In the genomic region with DNA sequence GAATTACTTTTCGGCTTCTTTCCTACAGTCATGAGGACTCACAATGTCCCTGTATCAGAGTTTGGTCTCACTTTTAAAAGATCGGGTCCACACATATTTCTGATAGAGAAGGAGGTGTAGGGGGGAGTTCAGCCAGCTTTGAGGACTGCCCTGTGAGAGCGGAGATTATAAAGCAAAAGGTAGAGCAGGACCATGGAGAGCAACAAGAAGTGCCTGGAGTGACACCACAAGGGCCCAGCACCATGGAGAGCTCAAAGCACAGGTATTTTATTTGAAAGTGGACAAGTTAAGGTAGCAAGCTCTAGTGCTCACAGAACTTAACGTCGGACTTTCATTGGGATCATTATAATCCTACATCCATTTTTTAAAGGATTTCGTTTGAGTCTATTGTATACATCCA, we compare ENCODE assay signal across 7 mouse cellular contexts. TPM values are rescaled to one million over a fixed set of nuclear protein-coding genes. Genes with fewer than 3 reads are reported as not detected.
A peak's percentile ranks its signal among the peaks of the same experiment; 100 is the strongest.
DNase-seq lines count a peak whose midpoint lies in the region; ATAC-seq and TF ChIP-seq lines count a peak whose summit lies in the region.

No protein-coding gene starts in this region.

- no peak overlapping the region for H3K27ac ChIP-seq in heart, postnatal 0 days (ENCODE audit: low read depth)
- no peak overlapping the region for H3K27ac ChIP-seq in limb, embryonic 14.5 days (replicated peaks; ENCODE audit: low read depth, low read length)
- H3K27ac ChIP-seq in forebrain, postnatal 0 days (ENCODE audit: low read depth, low read length), result no peak overlapping the region

- H3K9me3 ChIP-seq in heart, postnatal 0 days (replicated peaks; ENCODE audit: control insufficient read depth, low read length), result no peaks in the 10 kb centered on the region
- H3K9me3 ChIP-seq in limb, embryonic 14.5 days (ENCODE audit: control insufficient read depth, low read length), result no peaks in the 10 kb centered on the region
- H3K9me3 ChIP-seq in forebrain, postnatal 0 days (ENCODE audit: low read length), result no peaks in the 10 kb centered on the region

- no peak overlapping the region for H3K9ac ChIP-seq in heart, postnatal 0 days (replicated peaks; ENCODE audit: low read depth, low read length)
- no peak overlapping the region for H3K9ac ChIP-seq in limb, embryonic 14.5 days (ENCODE audit: low read depth, low read length, severe bottlenecking)
- no peak overlapping the region for H3K9ac ChIP-seq in forebrain, postnatal 0 days

- no peak for TF ChIP-seq CTCF in heart, postnatal 0 days (IDR thresholded peaks at IDR 0.05; ENCODE audit: low read depth)
- TF ChIP-seq CTCF in forebrain, postnatal 0 days (IDR thresholded peaks at IDR 0.05; ENCODE audit: low read depth), result no peak

- TF ChIP-seq POLR2A in limb, embryonic 14.5 days (IDR thresholded peaks at IDR 0.05; ENCODE audit: borderline replicate concordance, extremely low read depth, insufficient read depth, insufficient read length), result no peak

- ATAC-seq in heart, postnatal 0 days (ENCODE audit: insufficient read depth, low read depth), result no peak
- peak; percentile 47; the same call in 1 of the 2 replicates for ATAC-seq in limb, embryonic 14.5 days (ENCODE audit: low FRiP score, low read depth)
- ATAC-seq in forebrain, postnatal 0 days, result no peak

- WGBS in heart, postnatal 0 days, result 24% methylated on average over 6 of the region's 6 CpGs
- 26% methylated on average over 6 of the region's 6 CpGs for WGBS in limb, embryonic 14.5 days
- WGBS in forebrain, postnatal 0 days, result 56% methylated on average over 6 of the region's 6 CpGs

- DNase-seq in A20 (ENCODE audit: low read depth, low spot score) (peak; percentile 57), MN1 (ENCODE audit: low spot score) (no peak)
- DNase-seq in Muller cell, postnatal 12 days (ENCODE audit: inconsistent ontology term), result peak; percentile 26
- peak; percentile 71 for DNase-seq in heart, postnatal 0 days (ENCODE audit: low spot score)
- peak; percentile 87 for DNase-seq in limb, embryonic 14.5 days (ENCODE audit: low spot score)
- DNase-seq in thymus, postnatal 4 days, result peak; percentile 64
- DNase-seq in forebrain, postnatal 0 days, result no peak

- H3K4me1 ChIP-seq in heart, postnatal 0 days (ENCODE audit: control insufficient read depth, insufficient read depth), result no peaks in the 10 kb centered on the region
- peaks cover 1% of the 10 kb centered on the region; the same call in 1 of the 2 replicates for H3K4me1 ChIP-seq in limb, embryonic 14.5 days (ENCODE audit: control insufficient read depth, insufficient read depth, low read length)
- peaks cover 14% of the 10 kb centered on the region for H3K4me1 ChIP-seq in forebrain, postnatal 0 days (ENCODE audit: insufficient read depth)

- TF ChIP-seq EP300 in heart, postnatal 0 days (IDR thresholded peaks at IDR 0.05; ENCODE audit: low read depth), result no peak

- no peak overlapping the region for H3K4me2 ChIP-seq in heart, postnatal 0 days (ENCODE audit: low read depth, low read length)
- H3K4me2 ChIP-seq in limb, embryonic 14.5 days (replicated peaks; ENCODE audit: low read depth, low read length, severe bottlenecking), result no peak overlapping the region
- no peak overlapping the region for H3K4me2 ChIP-seq in forebrain, postnatal 0 days (ENCODE audit: low read depth)

- no peaks in the 10 kb centered on the region for H3K36me3 ChIP-seq in heart, postnatal 0 days (replicated peaks; ENCODE audit: control insufficient read depth, insufficient read depth, low read length)
- no peaks in the 10 kb centered on the region for H3K36me3 ChIP-seq in limb, embryonic 14.5 days (ENCODE audit: control insufficient read depth, insufficient read depth, low read length)
- H3K36me3 ChIP-seq in forebrain, postnatal 0 days (ENCODE audit: insufficient read depth), result no peaks in the 10 kb centered on the region

- H3K4me3 ChIP-seq in heart, postnatal 0 days (ENCODE audit: low read depth, low read length), result no peak overlapping the region
- H3K4me3 ChIP-seq in limb, embryonic 14.5 days (replicated peaks; ENCODE audit: low read length), result no peak overlapping the region
- H3K4me3 ChIP-seq in forebrain, postnatal 0 days (ENCODE audit: low read depth, low read length), result no peak overlapping the region

- H3K27me3 ChIP-seq in heart, postnatal 0 days (ENCODE audit: control insufficient read depth, insufficient read depth, low read length), result peaks cover 12% of the 10 kb centered on the region
- peaks cover 14% of the 10 kb centered on the region for H3K27me3 ChIP-seq in limb, embryonic 14.5 days (ENCODE audit: control insufficient read depth, insufficient read depth, low read length)
- H3K27me3 ChIP-seq in forebrain, postnatal 0 days (ENCODE audit: insufficient read depth, low read length), result no peaks in the 10 kb centered on the region

RNA-seq across cellular contexts. Expression of gene Cadm3, which starts 5.8 kb away (rescaled TPM):
- total RNA-seq in heart, postnatal 0 days (2014; rRNA removed; ENCODE audit: low replicate concordance), result 0.35 and 1.1 TPM in 2 replicates
- polyA plus RNA-seq in heart, postnatal 0 days (2015; fragmentation: Nextera tagmentation; extraction: Ambion mirVana), result 0.10 and 0.29 TPM in 2 replicates
- 4.7 and 6.1 TPM in 2 replicates for polyA plus RNA-seq in limb, embryonic 14.5 days (2012; rRNA removed)
- polyA plus RNA-seq in limb, embryonic 14.5 days (2014; fragmentation: Nextera tagmentation; extraction: Ambion mirVana), result 2.0 and 2.2 TPM in 2 replicates
- total RNA-seq in forebrain, postnatal 0 days (2014; rRNA removed), result 278 and 354 TPM in 2 replicates
- 25.6 and 41.0 TPM in 2 replicates for polyA plus RNA-seq in forebrain, postnatal 0 days (2015; fragmentation: Nextera tagmentation; extraction: Ambion mirVana)

RNA-seq across cellular contexts. Expression of gene Aim2, which starts 11.0 kb away (rescaled TPM):
- 0.19 and 0.54 TPM in 2 replicates for total RNA-seq in heart, postnatal 0 days (2014; rRNA removed; ENCODE audit: low replicate concordance)
- 1.3 and 1.7 TPM in 2 replicates for polyA plus RNA-seq in heart, postnatal 0 days (2015; fragmentation: Nextera tagmentation; extraction: Ambion mirVana)
- polyA plus RNA-seq in limb, embryonic 14.5 days (2012; rRNA removed), result 1.1 and 1.8 TPM in 2 replicates
- polyA plus RNA-seq in limb, embryonic 14.5 days (2014; fragmentation: Nextera tagmentation; extraction: Ambion mirVana), result 0.80 and 1.2 TPM in 2 replicates
- 2.3 and 4.5 TPM in 2 replicates for total RNA-seq in forebrain, postnatal 0 days (2014; rRNA removed)
- 1.1 and 1.8 TPM in 2 replicates for polyA plus RNA-seq in forebrain, postnatal 0 days (2015; fragmentation: Nextera tagmentation; extraction: Ambion mirVana)

RNA-seq across cellular contexts. Expression of gene Ackr1, which starts 28.1 kb away (rescaled TPM):
- 1.8 TPM in 1 of 2 replicates, not detected in the other for total RNA-seq in heart, postnatal 0 days (2014; rRNA removed; ENCODE audit: low replicate concordance)
- 0.14 and 0.16 TPM in 2 replicates for polyA plus RNA-seq in heart, postnatal 0 days (2015; fragmentation: Nextera tagmentation; extraction: Ambion mirVana)
- 2.1 and 2.2 TPM in 2 replicates for polyA plus RNA-seq in limb, embryonic 14.5 days (2012; rRNA removed)
- polyA plus RNA-seq in limb, embryonic 14.5 days (2014; fragmentation: Nextera tagmentation; extraction: Ambion mirVana), result 1.1 TPM in 2 replicates
- total RNA-seq in forebrain, postnatal 0 days (2014; rRNA removed), result 29.0 and 32.8 TPM in 2 replicates
- polyA plus RNA-seq in forebrain, postnatal 0 days (2015; fragmentation: Nextera tagmentation; extraction: Ambion mirVana), result 11.5 and 14.0 TPM in 2 replicates

Comparison
In these comparisons a context has a peak if more than half of its experiments do, and no peak if none do; other contexts are left out.
1. DNase-seq: peak in A20 (single experiment), Muller cell, postnatal 12 days (single experiment), heart, postnatal 0 days (single experiment), limb, embryonic 14.5 days (single experiment) and thymus, postnatal 4 days (single experiment); none in forebrain, postnatal 0 days (single experiment) and MN1 (single experiment).